Mouse (Mus musculus): ENCODE measurements around the gene Olfr382.

DNA sequence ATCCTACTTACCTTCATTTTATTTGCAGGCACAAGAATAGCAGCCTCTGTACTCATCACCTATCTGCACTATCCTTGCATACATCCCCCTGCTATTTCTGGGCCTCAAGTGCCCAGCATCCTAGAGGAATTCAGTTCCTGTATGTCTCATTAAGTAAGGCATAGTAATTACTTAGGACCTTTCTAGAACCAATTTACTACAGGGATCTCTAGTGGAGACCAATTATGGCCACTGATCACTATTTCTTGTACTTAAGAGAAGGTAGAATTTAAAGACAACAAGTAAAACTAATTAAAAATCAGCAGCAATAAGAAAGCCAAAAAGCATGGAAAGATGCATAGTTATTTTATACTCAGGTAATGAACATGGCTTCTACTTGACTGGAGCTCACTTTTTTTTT, 25.5 kb downstream of the Olfr382 start, which contains the start of gene Olfr381:
- TF ChIP-seq CTCF (IDR thresholded peaks at IDR 0.05; ENCODE audit: low read depth, low read length) (no peak), GATA2 (IDR thresholded peaks at IDR 0.05; ENCODE audit: borderline replicate concordance, low read depth, low read length) (no peak), TAL1 (conservative IDR thresholded peaks at IDR 0.05; ENCODE audit: low read depth, low read length) (no peak)

All from G1E (cell line).